Mouse (Mus musculus): Measurements from ENCODE around the gene Adamts5. TPM values are rescaled to one million over a fixed set of nuclear protein-coding genes. Genes with fewer than 3 reads are reported as not detected.

Gene Adamts5
- not detected in 2 replicates for polyA plus RNA-seq (2012; ENCODE audit: insufficient read depth, low replicate concordance)

DNA sequence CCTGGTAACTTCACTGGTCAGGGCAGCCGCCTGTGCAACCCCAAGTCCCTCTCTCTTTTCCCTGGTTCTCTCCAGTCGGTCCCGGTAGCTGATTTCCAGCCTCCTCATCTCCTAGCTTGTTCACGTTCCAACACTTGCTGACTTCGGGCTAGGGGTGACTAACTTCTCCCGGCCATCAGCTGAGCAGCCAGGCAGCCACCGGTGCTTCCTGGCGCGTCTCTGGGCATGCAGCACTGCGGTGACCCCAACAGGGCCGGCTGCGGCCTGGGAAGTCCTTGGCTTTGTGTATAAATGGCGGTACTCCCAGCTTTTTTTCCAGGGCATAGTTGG is at the start of gene Adamts5:
TSS of gene Adamts5 (minus strand) at position 248 of the 330 bp plus-strand sequence.
- peaks cover 18% of the 10 kb centered on the region for H3K4me1 ChIP-seq
- peak within 1 kb of the TSS; percentile 87 for H3K4me3 ChIP-seq (replicated peaks)

GRCm38 (mm10) chr16:85950356-85950755 is 48.7 kb upstream of the Adamts5 start:
- H3K27me3 ChIP-seq (replicated peaks) = no peaks in the 10 kb centered on the region
- no peak overlapping the region for H3K4me3 ChIP-seq (replicated peaks)
- no peaks in the 10 kb centered on the region for H3K4me1 ChIP-seq
- H3K36me3 ChIP-seq (replicated peaks; ENCODE audit: low read length) = no peaks in the 10 kb centered on the region
- TF ChIP-seq GATA1 (IDR thresholded peaks at IDR 0.05; ENCODE audit: borderline replicate concordance, low read length) = no peak
- no peak for TF ChIP-seq FLI1 (IDR thresholded peaks at IDR 0.05; ENCODE audit: low read length)
- H3K9me3 ChIP-seq = peaks cover 4% of the 10 kb centered on the region; the same call in 1 of the 2 replicates

More for the DNA sequence above, at the start of gene Adamts5:
- TF ChIP-seq FLI1 (IDR thresholded peaks at IDR 0.05; ENCODE audit: low read length) = no peak
- TF ChIP-seq GATA1 (IDR thresholded peaks at IDR 0.05; ENCODE audit: borderline replicate concordance, low read length) = no peak
- Histone ChIP-seq H3K27me3 (replicated peaks) (peaks cover 45% of the 10 kb centered on the region), H3K36me3 (replicated peaks; ENCODE audit: low read length) (no peaks in the 10 kb centered on the region), H3K9me3 (peaks cover 34% of the 10 kb centered on the region)

DNA sequence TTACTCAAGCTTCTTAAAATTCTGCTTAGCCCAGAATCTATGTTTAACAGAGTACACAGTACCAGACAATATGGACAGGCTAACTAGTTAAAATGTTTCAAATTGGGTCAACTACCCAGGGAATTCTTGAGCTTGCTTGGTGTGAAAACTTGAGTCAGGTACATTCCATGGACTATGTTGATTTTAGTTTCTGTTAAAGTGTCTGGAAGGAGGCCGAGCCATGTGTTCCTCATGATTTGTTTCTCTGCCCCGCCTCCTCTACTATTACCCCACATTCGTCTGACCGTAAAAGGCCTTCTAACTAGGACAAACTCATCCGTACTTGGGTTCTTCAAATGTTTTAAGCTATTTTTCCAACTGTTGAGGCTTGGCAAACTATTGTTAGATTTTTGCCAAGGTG is 24.4 kb upstream of the Adamts5 start:
- no peaks in the 10 kb centered on the region for H3K36me3 ChIP-seq (replicated peaks; ENCODE audit: low read length)
- no peak overlapping the region for H3K4me3 ChIP-seq (replicated peaks)
- H3K27me3 ChIP-seq (replicated peaks) = no peaks in the 10 kb centered on the region
- H3K9me3 ChIP-seq = peaks cover 7% of the 10 kb centered on the region; the same call in 1 of the 2 replicates
- TF ChIP-seq GATA1 (IDR thresholded peaks at IDR 0.05; ENCODE audit: borderline replicate concordance, low read length) = no peak
- no peak for TF ChIP-seq FLI1 (IDR thresholded peaks at IDR 0.05; ENCODE audit: low read length)
- H3K4me1 ChIP-seq = no peaks in the 10 kb centered on the region

DNA sequence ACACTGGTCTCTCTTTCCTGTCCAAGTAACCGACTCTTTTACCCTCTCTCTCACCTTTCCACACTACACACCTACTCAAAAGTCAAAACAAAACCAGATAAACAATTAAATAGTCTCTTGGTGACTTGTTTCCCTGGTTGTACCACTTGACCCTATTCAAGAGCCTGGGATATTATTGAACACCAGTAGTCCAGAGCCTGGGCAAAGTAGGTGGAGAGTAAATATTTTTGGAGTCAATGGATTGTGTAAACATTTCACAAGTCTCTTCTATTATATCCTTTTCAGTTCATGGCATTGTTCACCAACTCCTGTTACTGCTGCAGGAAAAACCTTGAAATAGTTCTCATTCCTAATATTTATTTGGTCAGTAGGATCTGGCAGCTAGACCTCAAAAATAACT is 20.8 kb upstream of the Adamts5 start:
- Histone ChIP-seq H3K4me3 (replicated peaks) (no peak overlapping the region), H3K4me1 (no peaks in the 10 kb centered on the region)

GRCm38 (mm10) chr16:85920122-85920521 is 18.5 kb upstream of the Adamts5 start:
- Histone ChIP-seq H3K27me3 (replicated peaks) (no peaks in the 10 kb centered on the region), H3K9me3 (peaks cover 7% of the 10 kb centered on the region; the same call in 1 of the 2 replicates), H3K4me3 (replicated peaks) (no peak overlapping the region), H3K36me3 (replicated peaks; ENCODE audit: low read length) (no peaks in the 10 kb centered on the region), H3K4me1 (no peaks in the 10 kb centered on the region)
- TF ChIP-seq FLI1 (IDR thresholded peaks at IDR 0.05; ENCODE audit: low read length) (no peak), GATA1 (IDR thresholded peaks at IDR 0.05; ENCODE audit: borderline replicate concordance, low read length) (no peak)

More for the DNA sequence above, 20.8 kb upstream of the Adamts5 start:
- TF ChIP-seq FLI1 (IDR thresholded peaks at IDR 0.05; ENCODE audit: low read length) (no peak), GATA1 (IDR thresholded peaks at IDR 0.05; ENCODE audit: borderline replicate concordance, low read length) (no peak)
- no peaks in the 10 kb centered on the region for H3K36me3 ChIP-seq (replicated peaks; ENCODE audit: low read length)
- H3K27me3 ChIP-seq (replicated peaks) = no peaks in the 10 kb centered on the region
- peaks cover 7% of the 10 kb centered on the region; the same call in 1 of the 2 replicates for H3K9me3 ChIP-seq

- H3K4me1 ChIP-seq = peaks cover 18% of the 10 kb centered on the region
- H3K4me3 ChIP-seq (replicated peaks) = peak overlapping the region; percentile 87
- TF ChIP-seq FLI1 (IDR thresholded peaks at IDR 0.05; ENCODE audit: low read length) (no peak), GATA1 (IDR thresholded peaks at IDR 0.05; ENCODE audit: borderline replicate concordance, low read length) (no peak)
- peaks cover 45% of the 10 kb centered on the region for H3K27me3 ChIP-seq (replicated peaks)
- H3K36me3 ChIP-seq (replicated peaks; ENCODE audit: low read length) = no peaks in the 10 kb centered on the region
- peaks cover 34% of the 10 kb centered on the region for H3K9me3 ChIP-seq
These were observed 687 bp downstream of the Adamts5 start for GRCm38 (mm10) chr16:85900702-85901580.

DNA sequence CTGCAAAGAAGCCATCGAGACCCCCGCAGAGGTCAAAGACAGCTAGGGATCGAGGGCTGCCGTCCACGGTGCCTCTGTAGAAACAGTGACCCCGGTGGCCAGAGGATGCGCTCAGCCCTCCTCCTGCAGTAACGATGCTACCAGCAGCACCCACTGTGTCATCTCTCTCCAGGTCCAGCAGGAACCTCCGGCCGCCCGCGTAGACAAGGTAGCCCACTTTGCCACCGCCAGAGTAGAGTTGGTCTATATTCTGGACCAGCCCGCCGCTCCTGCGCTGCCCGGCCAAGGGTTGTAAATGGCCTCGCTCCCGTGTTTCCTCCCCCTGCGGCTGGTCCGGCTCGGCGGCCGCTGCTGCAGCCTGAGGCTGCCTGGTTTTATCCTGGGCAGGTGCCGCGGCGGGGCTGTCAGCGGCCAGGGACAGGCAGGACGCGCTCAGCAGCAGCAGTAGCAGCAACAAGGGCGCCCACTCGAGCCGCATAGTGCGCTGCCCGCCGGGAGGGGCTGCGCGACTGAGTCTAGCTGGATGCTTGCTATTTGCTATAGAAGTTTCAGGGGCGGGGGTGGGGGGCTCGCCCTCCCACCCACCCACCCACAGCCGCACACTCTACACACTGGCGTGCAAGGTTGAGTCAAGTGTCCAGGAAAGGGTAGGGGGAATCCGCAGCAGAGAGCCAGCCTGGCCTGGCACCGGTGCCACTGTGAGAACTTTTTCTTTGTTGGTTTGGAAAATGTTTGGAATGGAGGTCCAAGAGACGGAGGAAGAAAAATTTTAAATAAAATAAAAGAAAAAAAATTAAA is 1.6 kb downstream of the Adamts5 start:
- TF ChIP-seq FLI1 (IDR thresholded peaks at IDR 0.05; ENCODE audit: low read length) = no peak
- TF ChIP-seq GATA1 (IDR thresholded peaks at IDR 0.05; ENCODE audit: borderline replicate concordance, low read length) = no peak
- peaks cover 18% of the 10 kb centered on the region for H3K4me1 ChIP-seq
- peaks cover 34% of the 10 kb centered on the region for H3K9me3 ChIP-seq
- peak overlapping the region; percentile 82 for H3K4me3 ChIP-seq (replicated peaks)
- peaks cover 45% of the 10 kb centered on the region for H3K27me3 ChIP-seq (replicated peaks)
- no peaks in the 10 kb centered on the region for H3K36me3 ChIP-seq (replicated peaks; ENCODE audit: low read length)

DNA sequence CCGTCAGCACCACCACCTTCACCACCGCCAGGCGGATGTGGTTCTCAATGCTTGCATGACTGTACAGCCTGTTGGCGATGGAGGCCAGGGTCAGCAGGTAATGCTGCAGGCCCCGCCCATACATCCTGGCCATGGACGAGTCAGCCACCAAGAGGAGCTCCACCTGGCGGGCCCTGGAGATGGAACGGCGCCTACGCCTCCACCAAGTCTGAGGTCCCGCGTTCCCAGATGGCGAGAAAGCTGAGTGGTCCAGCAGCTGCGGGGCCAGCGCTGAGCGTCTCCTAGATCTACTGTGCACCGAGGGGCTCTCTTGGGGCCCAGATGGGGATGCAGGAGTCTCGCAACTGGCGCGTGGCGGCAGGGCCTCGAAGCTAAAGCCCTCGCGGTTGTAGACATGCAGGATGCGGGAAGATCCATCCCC is 2.3 kb downstream of the Adamts5 start:
- peaks cover 45% of the 10 kb centered on the region for H3K27me3 ChIP-seq (replicated peaks)
- no peak overlapping the region for H3K4me3 ChIP-seq (replicated peaks)
- TF ChIP-seq GATA1 (IDR thresholded peaks at IDR 0.05; ENCODE audit: borderline replicate concordance, low read length) (no peak), FLI1 (IDR thresholded peaks at IDR 0.05; ENCODE audit: low read length) (no peak)
- peaks cover 34% of the 10 kb centered on the region for H3K9me3 ChIP-seq
- no peaks in the 10 kb centered on the region for H3K36me3 ChIP-seq (replicated peaks; ENCODE audit: low read length)
- H3K4me1 ChIP-seq = peaks cover 18% of the 10 kb centered on the region

DNA sequence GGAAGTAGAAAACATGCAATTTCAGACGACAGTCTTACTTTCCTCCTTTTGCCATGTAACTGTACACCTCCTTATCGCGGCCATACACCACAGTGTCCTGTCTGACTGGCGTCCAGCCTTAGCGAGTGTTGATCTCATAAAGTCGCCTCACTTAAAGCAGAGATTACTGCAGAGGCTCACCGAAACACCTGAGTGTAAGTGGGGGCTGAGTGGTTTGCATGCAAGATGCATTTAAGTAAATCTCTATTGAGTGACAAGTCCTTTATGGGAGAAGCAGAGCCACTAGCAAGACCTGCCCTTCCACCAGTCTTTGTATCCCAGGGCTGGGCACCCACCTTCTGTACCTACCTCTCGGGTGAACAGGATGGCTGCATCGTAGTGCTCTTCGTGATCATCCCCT is 2.8 kb downstream of the Adamts5 start:
- TF ChIP-seq FLI1 (IDR thresholded peaks at IDR 0.05; ENCODE audit: low read length) = no peak
- no peak for TF ChIP-seq GATA1 (IDR thresholded peaks at IDR 0.05; ENCODE audit: borderline replicate concordance, low read length)
- Histone ChIP-seq H3K9me3 (peaks cover 34% of the 10 kb centered on the region), H3K27me3 (replicated peaks) (peaks cover 45% of the 10 kb centered on the region), H3K4me3 (replicated peaks) (no peak overlapping the region), H3K4me1 (peaks cover 18% of the 10 kb centered on the region), H3K36me3 (replicated peaks; ENCODE audit: low read length) (no peaks in the 10 kb centered on the region)
